Mouse (Mus musculus): ENCODE measurements around the gene Tsfm. TPM values are rescaled to one million over a fixed set of nuclear protein-coding genes. Genes with fewer than 3 reads are reported as not detected.

Gene Tsfm
- total RNA-seq, 2 experiments from 2014 or later: 17.1 to 25.7 TPM

DNA sequence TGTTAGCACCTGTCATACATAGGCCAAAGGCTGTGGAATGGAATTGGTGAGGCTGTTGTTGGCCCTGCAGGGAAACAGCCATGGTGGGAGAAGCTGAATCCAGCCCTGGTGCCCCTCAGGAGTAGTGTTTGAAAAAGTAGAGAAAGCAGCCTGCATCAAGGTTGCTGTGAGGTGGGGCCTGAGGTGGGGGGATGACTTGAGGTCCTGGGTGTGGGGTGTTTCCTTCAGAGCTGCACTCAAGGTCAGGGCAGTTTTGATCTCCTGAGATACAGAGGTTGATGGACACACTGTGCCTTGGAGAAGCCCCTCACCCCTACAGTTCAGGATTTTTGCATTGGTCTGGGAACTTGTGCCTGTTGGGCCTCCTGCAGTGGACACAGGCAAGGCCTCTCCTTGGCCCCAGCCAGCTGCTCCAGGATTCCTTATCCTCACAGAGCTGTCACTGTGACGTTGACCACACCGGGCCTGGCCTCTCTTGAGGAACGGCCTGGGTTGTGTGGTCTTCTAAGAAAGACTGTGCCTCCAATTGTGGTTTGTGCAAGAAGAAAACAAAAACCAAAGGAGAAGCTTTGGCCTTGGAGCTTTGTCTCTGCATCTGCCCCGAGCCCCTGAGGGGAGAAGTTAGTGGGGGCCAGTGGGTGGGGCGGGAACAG lies 42.0 kb downstream of the Tsfm start:
- ATAC-seq (ENCODE audit: poor library complexity, severe bottlenecking): no peak

GRCm38 (mm10) chr10:126987183-126988118 lies 43.2 kb downstream of the Tsfm start:
- ATAC-seq (ENCODE audit: poor library complexity, severe bottlenecking): peak; percentile 25; the same call in 1 of the 2 replicates

DNA sequence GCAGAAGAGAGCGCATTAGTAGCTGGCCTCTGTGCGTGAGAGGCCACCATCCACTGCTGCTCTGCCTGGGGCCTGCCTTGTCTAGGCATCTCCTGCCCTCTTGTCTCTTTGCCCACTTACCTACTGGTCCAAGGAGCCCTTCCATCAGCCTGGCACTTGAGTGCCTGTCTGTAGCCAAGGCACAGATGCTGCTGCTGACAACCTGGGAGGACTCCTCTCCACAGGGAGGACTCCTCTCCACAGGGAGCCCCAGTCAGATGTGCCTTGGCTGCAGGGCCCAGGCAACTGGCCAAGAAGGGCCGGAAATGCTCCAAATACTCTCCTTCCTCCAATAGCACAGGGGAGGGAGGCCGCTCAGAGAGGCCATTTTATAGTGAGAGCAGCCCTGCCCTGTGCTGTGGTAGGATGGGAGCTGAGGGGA lies 44.1 kb downstream of the Tsfm start:
- ATAC-seq (ENCODE audit: poor library complexity, severe bottlenecking): peak; percentile 52

- no peak for ATAC-seq (ENCODE audit: poor library complexity, severe bottlenecking)
Measured at GRCm38 (mm10) chr10:126985579-126985978, 45.1 kb downstream of the Tsfm start.

- no peak for ATAC-seq (ENCODE audit: poor library complexity, severe bottlenecking)
Measured at GRCm38 (mm10) chr10:126985127-126985526, 45.5 kb downstream of the Tsfm start.

- ATAC-seq (ENCODE audit: poor library complexity, severe bottlenecking): no peak
Measured at GRCm38 (mm10) chr10:126984189-126985004, 46.2 kb downstream of the Tsfm start.

- ATAC-seq (ENCODE audit: poor library complexity, severe bottlenecking): no peak
Measured at GRCm38 (mm10) chr10:126983193-126983725, 47.4 kb downstream of the Tsfm start.

- no peak for ATAC-seq (ENCODE audit: poor library complexity, severe bottlenecking)
Measured at GRCm38 (mm10) chr10:126981746-126982145, 48.9 kb downstream of the Tsfm start.

DNA sequence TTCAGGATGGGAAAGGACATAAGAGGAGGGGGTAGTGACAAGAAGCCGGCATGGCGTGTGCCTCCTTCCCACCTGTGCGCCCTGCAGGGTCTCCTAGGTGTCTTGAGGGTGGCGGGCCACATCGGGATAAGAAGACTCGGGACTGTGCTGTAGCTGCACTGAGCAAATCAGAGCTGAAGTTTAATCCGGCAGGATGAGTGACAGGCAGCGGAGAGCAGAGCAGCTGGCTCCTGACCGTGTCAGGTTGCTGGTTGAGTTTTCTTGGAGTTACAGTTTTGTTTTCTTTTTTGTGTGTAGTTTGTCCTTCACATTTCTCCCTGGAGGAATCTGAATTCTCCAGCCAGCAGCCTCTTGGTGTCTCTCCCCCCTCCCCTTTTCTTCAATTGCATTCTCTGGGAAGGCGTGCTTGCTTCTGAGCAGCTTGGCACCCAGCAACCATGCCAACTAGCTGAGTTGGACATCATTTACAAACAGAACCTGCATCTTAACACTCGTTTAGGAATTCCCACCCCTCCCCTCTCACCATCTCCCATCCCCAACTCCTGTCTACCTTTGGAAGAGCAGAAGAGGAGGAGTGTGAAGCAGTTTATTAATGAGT lies 49.6 kb downstream of the Tsfm start:
- ATAC-seq (ENCODE audit: poor library complexity, severe bottlenecking): no peak

DNA sequence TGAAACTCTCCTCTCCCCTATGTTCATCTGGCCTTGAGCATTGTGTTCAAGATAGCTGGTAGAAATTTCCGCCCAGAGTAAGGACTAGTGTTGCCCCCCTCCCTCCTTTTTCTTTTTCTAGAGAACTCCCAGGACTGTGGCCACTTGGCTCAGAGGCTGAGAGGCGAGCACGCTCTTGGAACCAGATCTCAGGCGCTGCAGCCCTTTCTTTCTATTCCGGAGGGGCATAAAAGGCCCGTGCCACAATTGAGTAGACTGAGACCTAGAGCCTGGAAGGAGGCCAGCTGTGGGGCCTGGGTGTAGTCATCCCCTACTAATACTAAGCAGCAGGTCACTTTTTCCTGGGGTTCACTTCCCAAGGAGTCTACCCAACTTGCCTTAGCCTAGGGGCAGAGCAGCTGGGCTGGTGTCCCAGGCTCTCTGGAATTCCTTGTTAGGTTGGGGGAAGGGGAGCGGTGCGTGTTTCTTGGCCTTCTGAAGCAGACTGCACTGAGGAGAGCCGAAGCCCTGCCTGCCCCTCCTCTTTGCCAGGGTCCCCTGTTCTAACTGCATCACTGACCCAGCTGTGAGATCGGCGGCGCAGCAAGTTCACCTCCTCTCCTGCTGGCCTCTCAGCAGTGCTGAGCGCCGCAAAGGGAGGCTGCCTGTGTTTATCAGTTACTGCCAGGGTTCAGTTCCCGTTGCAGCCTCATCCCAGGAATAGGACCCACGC lies 50.3 kb downstream of the Tsfm start:
- no peak for ATAC-seq (ENCODE audit: poor library complexity, severe bottlenecking)

DNA sequence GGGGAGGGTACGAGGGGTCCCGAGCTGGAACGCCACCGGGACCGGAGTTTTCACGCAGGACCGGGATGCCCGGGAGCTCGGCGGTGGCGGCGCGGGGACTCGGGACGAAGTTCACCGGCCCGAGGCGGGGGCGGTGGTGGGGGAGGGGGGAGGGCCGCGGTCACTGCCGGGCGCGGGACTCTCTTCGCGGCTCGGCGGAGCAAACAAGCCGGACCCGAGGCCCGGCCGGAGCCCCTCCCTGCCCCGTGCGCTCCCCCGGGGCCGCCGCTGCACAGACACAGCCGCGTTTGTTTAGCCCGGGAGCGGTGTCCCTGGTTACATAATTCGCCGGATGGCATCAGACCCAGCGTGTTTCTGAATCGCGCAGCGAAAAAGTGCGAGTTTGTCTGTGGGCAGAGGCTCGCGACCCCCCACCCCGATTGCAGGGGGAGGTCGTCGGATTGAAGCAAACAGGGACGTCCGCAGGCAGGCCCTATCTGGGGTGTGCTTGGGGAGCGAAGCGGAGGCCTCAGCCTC lies 50.9 kb downstream of the Tsfm start:
- ATAC-seq (ENCODE audit: poor library complexity, severe bottlenecking): 0 out of 2 replicates have a peak, but pooled peaks have one; percentile 11

DNA sequence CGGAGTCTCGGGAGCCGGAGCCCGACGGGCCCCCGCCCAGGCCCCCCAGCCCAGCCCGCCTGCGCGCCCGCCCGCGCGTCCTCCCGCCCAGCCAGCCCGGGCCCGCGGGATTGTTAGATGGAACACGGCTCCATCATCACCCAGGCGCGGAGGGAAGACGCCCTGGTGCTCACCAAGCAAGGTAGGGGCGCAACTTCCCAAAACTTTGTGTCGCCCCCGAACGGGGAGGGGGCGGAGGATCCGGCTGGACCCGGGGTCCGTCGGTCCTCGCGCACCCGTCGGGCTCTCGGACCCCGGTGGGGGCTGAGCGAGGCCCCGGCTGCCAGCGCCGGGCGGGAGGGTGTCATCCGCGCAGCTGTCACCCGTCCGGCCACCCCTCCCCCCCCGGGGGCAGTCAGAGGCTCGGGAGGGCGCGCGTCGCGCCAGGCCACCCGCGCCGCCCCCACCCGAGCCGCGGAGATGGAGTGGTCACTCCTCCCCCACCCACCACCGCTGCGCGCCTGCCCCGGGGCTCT lies 51.5 kb downstream of the Tsfm start:
- peak; percentile 20 for ATAC-seq (ENCODE audit: poor library complexity, severe bottlenecking)

DNA sequence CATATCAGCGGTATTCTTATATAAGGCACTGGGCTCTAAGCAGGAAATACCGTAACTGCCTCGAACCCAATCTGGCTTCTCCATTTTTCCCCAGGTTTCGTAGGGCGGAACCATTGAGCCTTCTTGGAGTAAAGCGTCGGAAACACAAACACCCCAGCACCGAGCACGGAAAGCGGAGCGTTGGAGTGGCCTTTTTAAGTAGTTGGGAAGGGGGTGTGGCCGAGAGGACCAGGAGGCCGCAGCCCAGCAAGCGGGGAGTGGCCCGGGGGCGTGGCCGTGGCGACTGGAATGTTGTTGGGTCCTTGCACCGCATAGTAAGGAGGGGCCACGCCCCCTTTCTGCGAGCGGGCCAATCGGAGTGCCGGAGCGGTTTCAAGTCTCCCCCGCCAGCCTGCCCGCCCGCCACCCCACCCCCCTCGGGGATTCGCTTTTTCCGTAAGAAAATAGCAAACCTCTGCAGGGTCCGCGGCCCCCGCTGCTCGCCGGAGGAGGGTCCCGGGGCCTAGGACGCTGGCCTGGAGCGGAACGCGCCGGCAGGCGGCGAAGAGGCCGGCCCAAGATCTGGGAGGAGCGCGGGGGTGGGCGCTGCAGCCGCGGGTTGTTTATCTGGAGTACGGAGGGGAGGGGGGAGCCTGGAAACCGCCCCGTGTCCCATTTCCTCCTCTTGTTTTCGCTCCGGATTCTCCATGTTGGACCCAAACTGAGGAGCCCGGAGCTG lies 52.2 kb downstream of the Tsfm start, which contains the start of gene Ctdsp2:
Ctdsp2 (plus strand) TSS at position 441 of the 718 bp plus-strand sequence.
- peak; percentile 92 for ATAC-seq (ENCODE audit: poor library complexity, severe bottlenecking)

GRCm38 (mm10) chr10:126977076-126977475 lies 53.6 kb downstream of the Tsfm start:
- ATAC-seq (ENCODE audit: poor library complexity, severe bottlenecking): no peak

DNA sequence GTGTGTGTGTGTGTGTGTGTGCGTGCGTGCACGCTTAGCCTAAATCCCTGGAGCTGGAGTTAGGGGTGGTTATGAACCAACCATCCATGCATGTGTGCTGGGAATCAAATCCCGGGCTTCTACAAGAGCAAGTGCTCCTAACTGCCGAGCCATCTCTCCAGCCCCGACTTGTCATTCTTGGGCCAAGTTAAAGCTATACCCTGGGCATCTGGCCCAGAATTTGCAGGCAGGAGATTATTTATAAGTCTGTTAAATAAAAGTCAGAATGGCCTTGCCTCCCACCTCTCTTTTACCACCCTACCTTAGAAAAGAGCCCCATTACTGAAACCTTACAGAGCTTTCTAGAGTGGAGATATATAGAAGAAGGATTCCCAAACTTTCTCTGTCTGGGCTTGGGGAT lies 54.9 kb downstream of the Tsfm start:
- ATAC-seq (ENCODE audit: poor library complexity, severe bottlenecking): no peak

DNA sequence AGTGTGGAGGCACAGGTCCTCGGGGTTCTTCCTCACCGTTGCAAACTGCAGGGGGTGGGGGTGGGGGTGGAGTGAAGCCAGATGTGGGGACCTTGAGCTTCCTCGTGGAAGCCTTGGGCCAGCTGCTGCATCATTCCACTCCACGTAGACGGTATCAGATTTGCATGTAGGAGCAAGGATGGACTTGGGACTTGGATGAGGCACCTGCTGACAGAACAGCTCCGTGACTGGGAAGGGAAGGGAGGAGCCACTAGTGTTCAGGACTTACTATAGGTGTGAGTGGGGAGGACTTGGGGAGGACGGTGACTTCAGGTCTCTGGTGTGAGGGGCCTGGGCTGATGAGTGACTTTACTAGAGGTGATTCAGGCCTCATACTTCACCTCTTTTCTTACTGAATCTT lies 57.7 kb downstream of the Tsfm start:
- no peak for ATAC-seq (ENCODE audit: poor library complexity, severe bottlenecking)

DNA sequence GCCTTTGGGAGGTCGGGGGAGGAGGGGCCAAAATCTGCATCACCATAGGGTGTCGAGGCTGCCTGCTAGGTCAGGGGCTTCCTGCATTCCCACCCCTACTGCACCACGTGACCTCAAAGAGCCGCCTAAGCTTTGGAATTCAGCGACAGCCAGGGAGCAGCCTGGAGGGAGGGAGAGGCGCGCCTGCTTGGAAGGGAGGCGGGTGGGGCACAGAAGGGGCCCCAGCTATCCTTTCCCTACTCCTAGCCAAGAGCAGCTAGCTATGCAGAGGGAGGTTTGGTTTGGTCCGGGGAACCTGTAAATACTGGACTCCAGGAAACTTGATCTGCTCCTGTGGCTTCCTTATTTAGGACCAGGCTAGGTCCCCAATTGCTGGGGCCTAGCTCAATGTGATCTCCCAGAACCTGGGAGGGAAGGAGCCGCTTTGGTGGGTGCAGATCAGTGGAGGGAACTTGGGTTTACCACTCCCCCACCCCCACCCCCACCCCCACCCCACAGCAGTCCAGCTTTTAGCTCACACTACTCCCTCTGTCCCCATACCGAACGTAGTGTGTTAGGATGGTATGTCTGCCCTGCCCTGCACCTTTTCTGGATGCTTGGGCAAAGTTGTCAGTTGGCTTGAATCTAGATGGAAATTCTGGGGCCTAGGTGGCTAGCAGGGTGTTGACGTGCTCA lies 58.5 kb downstream of the Tsfm start:
- ATAC-seq (ENCODE audit: poor library complexity, severe bottlenecking): no peak

Measured in megakaryocyte, adult 5-6 weeks (primary cell).